Mouse (Mus musculus): Measurements from ENCODE around the gene Ubtfl1.
"Not testable (repeated sequence)": the region's sequence is repeated elsewhere in the genome, so short reads cannot be mapped to it uniquely, and the experiment has no call there.

Ubtfl1 gene

GRCm38 (mm10) chr9:18404118-18404517 is at the start of gene Ubtfl1:
Gene Ubtfl1 (plus strand): TSS chr9:18404418.
- DNase-seq: no peak

GRCm38 (mm10) chr9:18373026-18373425 is 31.2 kb upstream of the Ubtfl1 start:
- DNase-seq: not testable (repeated sequence)

GRCm38 (mm10) chr9:18385782-18386181 is 18.4 kb upstream of the Ubtfl1 start:
- DNase-seq: peak; percentile 38

GRCm38 (mm10) chr9:18399629-18400028 is 4.6 kb upstream of the Ubtfl1 start:
- DNase-seq: no peak

GRCm38 (mm10) chr9:18402895-18403294 is 1.3 kb upstream of the Ubtfl1 start, which contains the start of gene Naalad2:
Gene Naalad2 (minus strand): TSS chr9:18402995.
- not testable (repeated sequence) for DNase-seq

GRCm38 (mm10) chr9:18412371-18412770 is 8.2 kb downstream of the Ubtfl1 start:
- not testable (repeated sequence) for DNase-seq

GRCm38 (mm10) chr9:18430354-18430753 is 26.1 kb downstream of the Ubtfl1 start, which contains the start of gene Mbd3l2:
Gene Mbd3l2 (plus strand): TSS chr9:18430654.
- DNase-seq: no peak

- no peak for DNase-seq
These were observed 27.5 kb downstream of the Ubtfl1 start for GRCm38 (mm10) chr9:18431687-18432086.

- DNase-seq: no peak
These were observed 52.3 kb downstream of the Ubtfl1 start for GRCm38 (mm10) chr9:18456520-18456919.
